Mouse (Mus musculus) kidney, embryonic 16.5 days (tissue): Measurements from ENCODE around the gene Gm26727. TPM values are rescaled to one million over a fixed set of nuclear protein-coding genes. Genes with fewer than 3 reads are reported as not detected.
"Not testable (repeated sequence)": the region's sequence is repeated elsewhere in the genome, so short reads cannot be mapped to it uniquely, and the experiment has no call there.

Experiments used
- ATAC-seq: fragments of 200-750 bp; cut with Nextera tagmentation; 2 replicates; pipeline ENCODE4 v1.8.0; 2017; ENCODE audit warnings: moderate TSS enrichment; ENCODE audit not compliant: low FRiP score, low TSS enrichment
- H3K27ac ChIP-seq: fragments of 300-500 bp; sonication (generic); 2 replicates; pipeline ENCODE4 v1.5.1; 2014; ENCODE audit warnings: low read length
- H3K27me3 ChIP-seq: fragments of 300-500 bp; sonication (generic); 2 replicates; pipeline ENCODE4 v1.6.1; 2014; ENCODE audit warnings: low read length, control low read depth, mixed read lengths; ENCODE audit not compliant: insufficient read depth
- H3K36me3 ChIP-seq: fragments of 300-500 bp; sonication (generic); 2 replicates; pipeline ENCODE4 v1.6.1; 2014; ENCODE audit warnings: low read length, control low read depth, mixed read lengths; ENCODE audit not compliant: insufficient read depth
- H3K4me1 ChIP-seq: fragments of 300-500 bp; sonication (generic); 2 replicates; pipeline ENCODE4 v1.6.1; 2014; ENCODE audit warnings: low read length, control low read depth, mixed read lengths; ENCODE audit not compliant: insufficient read depth
- H3K4me2 ChIP-seq: fragments of 300-500 bp; sonication (generic); replicated peaks from 2 replicates; pipeline ENCODE4 v1.6.1; 2014; ENCODE audit warnings: low read depth, low read length
- H3K4me3 ChIP-seq: fragments of 300-500 bp; sonication (generic); 2 replicates; pipeline ENCODE4 v1.5.1; 2014; ENCODE audit warnings: mild to moderate bottlenecking, low read length
- H3K9ac ChIP-seq: fragments of 300-500 bp; sonication (generic); replicated peaks from 2 replicates; pipeline ENCODE4 v1.6.1; 2014; ENCODE audit warnings: low read length
- H3K9me3 ChIP-seq: fragments of 300-500 bp; sonication (generic); 2 replicates; pipeline ENCODE4 v1.6.1; 2016; ENCODE audit warnings: low read length, control low read depth
- WGBS: fragments of 180-500 bp; shearing (Covaris S2); extraction: QIAGEN DNeasy Blood & Tissue Kit; methylation state at CpG from one replicate; pipeline ENCODE4 v1.1.7; 2014; 5-methylcytosine and 5-hydroxymethylcytosine counted together
- polyA plus RNA-seq: library from polyadenylated mRNA; unstranded; fragments of >200 nt; fragmentation: Nextera tagmentation; extraction: Ambion mirVana; gene quantifications from 2 replicates; pipeline ENCODE4 v1.2.1, GENCODE M21; 2015

Gm26727 gene
- polyA plus RNA-seq, 1 experiment from 2014 or later = not detected

- H3K4me3 ChIP-seq = no peak overlapping the region
- WGBS = 71% methylated on average over 1 of the region's 1 CpGs
- no peak overlapping the region for H3K27ac ChIP-seq
- H3K4me2 ChIP-seq = no peak overlapping the region
- H3K27me3 ChIP-seq = no peaks in the 10 kb centered on the region
- no peaks in the 10 kb centered on the region for H3K9me3 ChIP-seq
- H3K36me3 ChIP-seq = no peaks in the 10 kb centered on the region
- ATAC-seq = no peak
- H3K9ac ChIP-seq = no peak overlapping the region
- H3K4me1 ChIP-seq = no peaks in the 10 kb centered on the region
Measured at GRCm38 (mm10) chr2:67422799-67423198, 10.2 kb downstream of the Gm26727 start.

- no peak overlapping the region for H3K9ac ChIP-seq
- no peak overlapping the region for H3K27ac ChIP-seq
- no peak overlapping the region for H3K4me2 ChIP-seq
- H3K4me3 ChIP-seq = no peak overlapping the region
- H3K4me1 ChIP-seq = no peaks in the 10 kb centered on the region
- H3K9me3 ChIP-seq = no peaks in the 10 kb centered on the region
- H3K27me3 ChIP-seq = no peaks in the 10 kb centered on the region
- no peaks in the 10 kb centered on the region for H3K36me3 ChIP-seq
- no peak for ATAC-seq
Measured at GRCm38 (mm10) chr2:67420853-67421252, 12.1 kb downstream of the Gm26727 start.

DNA sequence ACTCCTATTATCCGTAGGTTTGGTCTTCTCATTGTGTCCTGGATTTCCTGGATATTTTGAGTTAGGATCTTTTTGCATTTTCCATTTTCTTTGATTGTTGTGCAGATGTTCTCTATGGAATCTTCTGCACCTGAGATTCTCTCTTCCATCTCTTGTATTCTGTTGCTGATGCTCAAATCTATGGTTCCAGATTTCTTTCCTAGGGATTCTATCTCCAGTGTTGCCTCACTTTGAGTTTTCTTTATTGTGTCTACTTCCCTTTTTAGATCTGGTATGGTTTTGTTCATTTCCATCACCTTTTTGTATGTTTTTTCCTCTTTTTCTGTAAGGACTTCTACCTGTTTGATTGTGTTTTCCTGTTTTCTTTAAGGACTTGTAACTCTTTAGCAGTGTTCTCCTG is 19.6 kb downstream of the Gm26727 start, which contains the start of gene Gm21830:
Gm21830 (plus strand) TSS at position 301 of the 400 bp plus-strand sequence.
- H3K27me3 ChIP-seq, H3K9ac ChIP-seq, H3K4me2 ChIP-seq, H3K36me3 ChIP-seq, H3K9me3 ChIP-seq, ATAC-seq, H3K4me3 ChIP-seq, H3K4me1 ChIP-seq, H3K27ac ChIP-seq: not testable (repeated sequence)
- no CpG with 5 or more reads among the region's 1 CpGs for WGBS

Other genes with a start within 250 kb of the Gm26727 start
- gene Gm21830, start 19.5 kb downstream of the Gm26727 start, polyA plus RNA-seq = not detected in 2 replicates
- gene Xirp2, start 12.8 kb upstream of the Gm26727 start, polyA plus RNA-seq = 0.01 TPM in 1 of 2 replicates, not detected in the other
- gene B3galt1, start 132.7 kb upstream of the Gm26727 start, polyA plus RNA-seq = 4.9 and 7.4 TPM in 2 replicates